In the genomic region with DNA sequence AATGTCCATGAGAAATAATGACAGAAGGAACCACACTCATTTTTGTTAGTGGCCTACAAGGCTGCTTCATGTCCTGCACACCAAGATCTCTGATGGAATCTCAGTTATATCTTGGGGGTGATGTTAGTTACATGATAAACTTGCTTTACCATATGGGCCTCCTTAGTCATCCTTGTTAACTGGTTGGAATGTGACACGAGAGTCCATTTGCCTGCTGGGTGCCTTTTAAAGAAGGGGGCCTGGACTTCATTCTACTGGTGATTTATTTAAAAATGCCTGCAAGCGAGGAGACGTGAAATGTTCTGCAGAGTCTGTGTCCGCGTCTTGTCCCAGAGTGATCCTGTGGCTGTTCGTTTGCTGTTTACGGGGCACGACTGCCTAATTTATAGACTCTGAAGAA, we compare ENCODE assay signal across 13 mouse cellular contexts.
"Had no signal": no experiment of that assay in that cellular context is flagged by ENCODE, and none has a peak within 500 bp of the region (broad histone marks: within the 10 kb centered on the region; RNA-seq: fewer than 3 reads in every experiment).

No protein-coding gene starts in this region.

- H3K4me2 ChIP-seq: liver, embryonic 11.5 days; liver, embryonic 15.5 days; neural tube, embryonic 15.5 days had no signal

- H3K9ac ChIP-seq: liver, embryonic 15.5 days; neural tube, embryonic 15.5 days had no signal

- H3K4me3 ChIP-seq: liver, embryonic 15.5 days; midbrain, embryonic 10.5 days; myocyte; neural tube, embryonic 15.5 days had no signal

- H3K36me3 ChIP-seq: liver, embryonic 15.5 days; midbrain, embryonic 10.5 days; neural tube, embryonic 15.5 days had no signal

- H3K4me1 ChIP-seq: liver, embryonic 15.5 days; midbrain, embryonic 10.5 days had no signal

- H3K27ac ChIP-seq: liver, embryonic 15.5 days; midbrain, embryonic 10.5 days; neural tube, embryonic 15.5 days had no signal

- H3K27me3 ChIP-seq: liver, embryonic 15.5 days; neural tube, embryonic 15.5 days had no signal

- H3K9me3 ChIP-seq: liver, embryonic 15.5 days; midbrain, embryonic 10.5 days; neural tube, embryonic 15.5 days had no signal

- DNase-seq: kidney, adult 11 months; kidney, adult 9 months; kidney, postnatal 14 days; left cerebral cortex, postnatal 4 days; midbrain, embryonic 14.5 days; right cerebral cortex, adult 18-20 months; right cerebral cortex, postnatal 25 days; thymus, postnatal 4 days had no signal
